Mouse (Mus musculus): Measurements from ENCODE around the gene Entpd5. TPM values are rescaled to one million over a fixed set of nuclear protein-coding genes. Genes with fewer than 3 reads are reported as not detected.

Gene Entpd5
- total RNA-seq, 1 experiment = 6.9 TPM

DNA sequence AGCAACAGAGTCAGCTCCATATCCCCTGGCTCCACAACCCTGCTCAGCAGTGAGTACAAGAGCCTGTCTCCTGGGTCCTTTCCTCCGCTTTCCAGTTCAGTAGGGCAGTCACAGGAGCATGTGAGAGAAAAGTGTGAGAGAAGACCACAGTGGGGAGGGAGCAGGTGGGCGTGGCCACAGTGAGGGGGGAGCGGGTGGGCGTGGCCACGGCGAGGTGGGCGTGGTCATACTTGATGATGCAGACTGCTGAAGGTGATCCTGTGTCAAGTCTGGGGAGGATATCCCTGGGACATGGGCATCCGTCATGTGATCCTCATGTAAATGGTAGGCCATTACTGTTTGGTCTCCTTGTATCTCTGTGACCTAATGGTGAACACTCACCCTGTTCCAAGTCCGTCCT lies 41.9 kb downstream of the Entpd5 start:
- Histone ChIP-seq H3K27ac (ENCODE audit: insufficient read depth, low read depth, low read length, poor library complexity, severe bottlenecking) (no peak overlapping the region), H3K36me3 (ENCODE audit: control insufficient read depth, insufficient read depth, low read length, poor library complexity, severe bottlenecking) (peaks cover 21% of the 10 kb centered on the region), H3K4me3 (ENCODE audit: insufficient read depth in 1 of 2, low read depth in 1 of 2, low read length in 2 of 2, poor library complexity in 1 of 2, severe bottlenecking in 1 of 2) (no peak overlapping the region), H3K9me3 (ENCODE audit: control insufficient read depth, insufficient read depth, low read depth, low read length) (no peaks in the 10 kb centered on the region), H3K4me1 (ENCODE audit: control insufficient read depth in 2 of 2, insufficient read depth in 2 of 2, low read length in 2 of 2, poor library complexity in 1 of 2) (peaks cover 0 to 18% of the 10 kb centered on the region in 2 experiments; a peak in 2 of 4 replicates), H3K9ac (ENCODE audit: insufficient read depth, low read depth, low read length, poor library complexity, severe bottlenecking) (no peak overlapping the region)
- peak; percentile 41 for DNase-seq (ENCODE audit: low read depth, low spot score)
- TF ChIP-seq ZNF384 (IDR thresholded peaks at IDR 0.05; ENCODE audit: low read depth, low read length) = no peak
- no peak for TF ChIP-seq ZC3H11A (IDR thresholded peaks at IDR 0.05; ENCODE audit: borderline replicate concordance, low read depth, low read length)
- TF ChIP-seq MAFK (IDR thresholded peaks at IDR 0.05; ENCODE audit: insufficient read depth, low read depth, low read length) = no peak
- TF ChIP-seq HCFC1 (IDR thresholded peaks at IDR 0.05; ENCODE audit: borderline replicate concordance, insufficient read depth, low read length) = no peak
- in situ Hi-C loops (cut with MboI; ENCODE audit: low sequenced_read_pairs in 2 of 2, unreplicated experiment in 2 of 2) = no loop called here

DNA sequence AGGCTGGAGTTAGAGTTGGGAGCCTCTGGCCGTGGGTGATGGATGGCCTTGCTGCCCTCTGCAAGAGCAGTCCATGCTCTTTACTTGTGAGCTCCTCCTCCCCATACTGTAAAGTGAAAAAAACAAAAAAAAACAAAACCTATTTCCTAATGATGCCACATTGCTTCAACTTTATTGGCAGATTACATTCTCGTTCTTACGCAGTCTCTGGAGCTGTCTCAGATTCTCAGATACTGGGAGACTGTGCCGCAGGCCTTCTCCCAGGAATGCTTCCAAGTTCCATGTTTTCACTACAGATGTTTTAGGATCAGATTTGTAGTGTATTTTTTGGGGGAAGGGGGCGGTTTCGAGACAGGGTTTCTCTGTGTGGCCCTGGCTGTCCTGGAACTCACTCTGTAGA lies 43.7 kb downstream of the Entpd5 start:
- in situ Hi-C loops (cut with MboI; ENCODE audit: low sequenced_read_pairs in 2 of 2, unreplicated experiment in 2 of 2) = no loop called here
- Histone ChIP-seq H3K4me1 (ENCODE audit: control insufficient read depth in 2 of 2, insufficient read depth in 2 of 2, low read length in 2 of 2, poor library complexity in 1 of 2) (peaks cover 0 to 18% of the 10 kb centered on the region in 2 experiments; a peak in 2 of 4 replicates), H3K36me3 (ENCODE audit: control insufficient read depth, insufficient read depth, low read length, poor library complexity, severe bottlenecking) (peaks cover 9% of the 10 kb centered on the region), H3K4me3 (ENCODE audit: insufficient read depth in 1 of 2, low read depth in 1 of 2, low read length in 2 of 2, poor library complexity in 1 of 2, severe bottlenecking in 1 of 2) (peak overlapping the region in 1 of 2 experiments; percentile 37; a peak in 2 of 4 replicates), H3K9ac (ENCODE audit: insufficient read depth, low read depth, low read length, poor library complexity, severe bottlenecking) (peak overlapping the region; percentile 59), H3K9me3 (ENCODE audit: control insufficient read depth, insufficient read depth, low read depth, low read length) (no peaks in the 10 kb centered on the region), H3K27ac (ENCODE audit: insufficient read depth, low read depth, low read length, poor library complexity, severe bottlenecking) (no peak overlapping the region)
- no peak for DNase-seq (ENCODE audit: low read depth, low spot score)
- TF ChIP-seq ZC3H11A (IDR thresholded peaks at IDR 0.05; ENCODE audit: borderline replicate concordance, low read depth, low read length) (no peak), ZNF384 (IDR thresholded peaks at IDR 0.05; ENCODE audit: low read depth, low read length) (no peak)

DNA sequence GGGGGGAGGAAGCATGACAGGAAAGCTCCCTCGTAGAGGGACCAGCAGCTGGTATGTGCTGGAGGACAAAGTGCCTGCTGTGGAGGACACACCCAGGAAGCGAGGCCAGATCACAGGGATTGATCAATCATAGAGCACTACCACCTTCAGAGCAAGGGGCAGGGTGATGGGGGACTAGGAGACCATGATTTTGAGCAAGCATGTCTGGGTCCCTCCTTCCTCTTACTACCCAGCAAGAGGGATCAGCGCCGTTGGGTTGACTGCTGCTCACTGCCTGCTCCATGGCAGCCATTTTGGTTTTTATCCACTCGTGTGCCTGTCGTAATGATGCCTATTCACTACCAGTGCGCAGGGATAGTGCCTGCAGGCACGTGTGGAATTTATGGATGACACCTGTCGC lies 44.5 kb downstream of the Entpd5 start:
- in situ Hi-C loops (cut with MboI; ENCODE audit: low sequenced_read_pairs in 2 of 2, unreplicated experiment in 2 of 2) = no loop called here
- no peak for DNase-seq (ENCODE audit: low read depth, low spot score)
- H3K9ac ChIP-seq (ENCODE audit: insufficient read depth, low read depth, low read length, poor library complexity, severe bottlenecking) = peak overlapping the region; percentile 59
- H3K4me3 ChIP-seq (ENCODE audit: insufficient read depth in 1 of 2, low read depth in 1 of 2, low read length in 2 of 2, poor library complexity in 1 of 2, severe bottlenecking in 1 of 2) = peak overlapping the region; percentile 47 to 55
- H3K4me1 ChIP-seq (ENCODE audit: control insufficient read depth in 2 of 2, insufficient read depth in 2 of 2, low read length in 2 of 2, poor library complexity in 1 of 2) = peaks cover 0 to 18% of the 10 kb centered on the region in 2 experiments; a peak in 2 of 4 replicates
- TF ChIP-seq ZNF384 (IDR thresholded peaks at IDR 0.05; ENCODE audit: low read depth, low read length) (no peak), MAFK (IDR thresholded peaks at IDR 0.05; ENCODE audit: insufficient read depth, low read depth, low read length) (no peak), ZC3H11A (IDR thresholded peaks at IDR 0.05; ENCODE audit: borderline replicate concordance, low read depth, low read length) (no peak), CHD2 (IDR thresholded peaks at IDR 0.05; ENCODE audit: low read depth, low read length) (no peak)
- peaks cover 7% of the 10 kb centered on the region; the same call in 1 of the 2 replicates for H3K36me3 ChIP-seq (ENCODE audit: control insufficient read depth, insufficient read depth, low read length, poor library complexity, severe bottlenecking)
- 0 out of 2 replicates have a peak overlapping the region, but pooled peaks have one; percentile 37 for H3K27ac ChIP-seq (ENCODE audit: insufficient read depth, low read depth, low read length, poor library complexity, severe bottlenecking)
- no peaks in the 10 kb centered on the region for H3K9me3 ChIP-seq (ENCODE audit: control insufficient read depth, insufficient read depth, low read depth, low read length)

DNA sequence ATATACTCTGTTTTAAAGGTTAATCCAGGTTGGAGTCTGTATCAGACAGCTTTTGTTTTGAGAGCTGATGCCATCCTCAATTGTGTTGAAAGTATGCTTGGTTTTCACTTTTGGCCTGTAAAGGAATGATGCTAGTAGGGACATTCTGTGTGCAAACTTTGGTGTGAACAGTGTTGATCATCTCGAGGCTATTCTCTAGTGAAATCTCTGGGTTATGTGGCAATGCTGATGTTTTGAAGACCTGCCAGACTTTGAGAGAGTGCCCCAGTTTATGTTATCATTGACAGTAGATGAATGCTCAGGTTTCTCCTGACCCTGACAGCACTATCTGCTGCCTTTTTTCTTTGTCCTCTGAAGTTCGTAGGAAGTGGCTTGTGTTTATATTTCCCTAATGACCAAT lies 46.0 kb downstream of the Entpd5 start:
- H3K36me3 ChIP-seq (ENCODE audit: control insufficient read depth, insufficient read depth, low read length, poor library complexity, severe bottlenecking) = no peaks in the 10 kb centered on the region; the same call in 1 of the 2 replicates
- no peak overlapping the region for H3K9ac ChIP-seq (ENCODE audit: insufficient read depth, low read depth, low read length, poor library complexity, severe bottlenecking)
- H3K9me3 ChIP-seq (ENCODE audit: control insufficient read depth, insufficient read depth, low read depth, low read length) = no peaks in the 10 kb centered on the region
- H3K4me1 ChIP-seq (ENCODE audit: control insufficient read depth in 2 of 2, insufficient read depth in 2 of 2, low read length in 2 of 2, poor library complexity in 1 of 2) = peaks cover 0 to 18% of the 10 kb centered on the region in 2 experiments; a peak in 2 of 4 replicates
- TF ChIP-seq CHD2 (IDR thresholded peaks at IDR 0.05; ENCODE audit: low read depth, low read length) = no peak
- no peak for TF ChIP-seq HCFC1 (IDR thresholded peaks at IDR 0.05; ENCODE audit: borderline replicate concordance, insufficient read depth, low read length)
- no peak for TF ChIP-seq ZC3H11A (IDR thresholded peaks at IDR 0.05; ENCODE audit: borderline replicate concordance, low read depth, low read length)
- TF ChIP-seq ZNF384 (IDR thresholded peaks at IDR 0.05; ENCODE audit: low read depth, low read length) = no peak
- no peak for TF ChIP-seq MAFK (IDR thresholded peaks at IDR 0.05; ENCODE audit: insufficient read depth, low read depth, low read length)
- in situ Hi-C loops (cut with MboI; ENCODE audit: low sequenced_read_pairs in 2 of 2, unreplicated experiment in 2 of 2) = no loop called here
- no peak overlapping the region for H3K27ac ChIP-seq (ENCODE audit: insufficient read depth, low read depth, low read length, poor library complexity, severe bottlenecking)
- DNase-seq (ENCODE audit: low read depth, low spot score) = no peak
- peak overlapping the region in 1 of 2 experiments; percentile 88; a peak in 2 of 4 replicates for H3K4me3 ChIP-seq (ENCODE audit: insufficient read depth in 1 of 2, low read depth in 1 of 2, low read length in 2 of 2, poor library complexity in 1 of 2, severe bottlenecking in 1 of 2)

Measured in ES-E14 (cell line).